Mouse (Mus musculus) heart, adult 2 months (tissue): ENCODE results near the gene 4930518I15Rik. TPM values are rescaled to one million over a fixed set of nuclear protein-coding genes. Genes with fewer than 3 reads are reported as not detected.

Source experiments
- DNase-seq, 2 experiments: peaks; one replicate each; pipeline ENCODE4 v3.0.0; 2021
- H3K27ac ChIP-seq: fragments of 200-600 bp; 2 replicates; pipeline ENCODE4 v1.8.1; 2022
- H3K27me3 ChIP-seq: fragments of 200-500 bp; 2 replicates; pipeline ENCODE4 v1.6.1; 2012; ENCODE audit warnings: mild to moderate bottlenecking, low read length, inconsistent platforms, mixed read lengths; ENCODE audit not compliant: control insufficient read depth, insufficient read depth
- H3K36me3 ChIP-seq: fragments of 200-500 bp; 2 replicates; pipeline ENCODE4 v1.6.1; 2012; ENCODE audit warnings: low read length, inconsistent platforms; ENCODE audit not compliant: control insufficient read depth, insufficient read depth
- H3K4me1 ChIP-seq: fragments of 200-500 bp; 2 replicates; pipeline ENCODE4 v1.6.1; 2011; ENCODE audit warnings: low read length; ENCODE audit not compliant: control insufficient read depth, insufficient read depth
- H3K4me3 ChIP-seq: fragments of 200-600 bp; 2 replicates; pipeline ENCODE4 v1.8.1; 2022
- H3K79me2 ChIP-seq: fragments of 200-500 bp; replicated peaks from 2 replicates; pipeline ENCODE4 v1.6.1; 2012; ENCODE audit warnings: mild to moderate bottlenecking, inconsistent platforms, low read length, moderate library complexity, mixed read lengths; ENCODE audit not compliant: control insufficient read depth, insufficient read depth
- H3K9ac ChIP-seq: fragments of 200-500 bp; 2 replicates; pipeline ENCODE4 v1.6.1; 2012; ENCODE audit warnings: low read depth, mild to moderate bottlenecking, control low read depth, inconsistent platforms, low read length, mixed read lengths
- CTCF ChIP-seq: fragments of 200-600 bp; IDR thresholded peaks from 2 replicates; pipeline ENCODE4 v1.8.1; 2022; ENCODE audit warnings: antibody characterized with exemption, mild to moderate bottlenecking, moderate library complexity
- EP300 ChIP-seq: fragments of 200-500 bp; IDR thresholded peaks from 2 replicates; pipeline ENCODE4 v1.6.1; 2011; ENCODE audit warnings: low read depth, low read length, control low read depth; ENCODE audit not compliant: insufficient read depth
- POLR2A ChIP-seq: fragments of 200-500 bp; IDR thresholded peaks from 2 replicates; pipeline ENCODE4 v1.6.1; 2011; ENCODE audit warnings: mild to moderate bottlenecking, low read depth, low read length, control low read depth; ENCODE audit not compliant: insufficient read depth
- WGBS: fragments of 180-500 bp; shearing (Covaris S2); methylation state at CpG from one replicate; pipeline ENCODE4 v1.1.7; 2018; 5-methylcytosine and 5-hydroxymethylcytosine counted together
- intact Hi-C: fragments of 180-260 bp; cut with DNase I; formaldehyde crosslinking; loops from one replicate; pipeline ENCODE4 v1.15.1; 2025
- polyA plus RNA-seq: library from polyadenylated mRNA; depleted of rRNA; stranded (reverse); fragments of >200 nt; gene quantifications from 2 replicates; pipeline ENCODE4 v1.2.3, GENCODE M21; 2012
- total RNA-seq, 2 experiments: library from RNA; stranded (reverse); gene quantifications; 2 replicates each; pipeline ENCODE4 v1.2.3; 2021

Gene 4930518I15Rik
- total and polyA plus RNA-seq, 3 experiments, result 0.55 to 0.84 (median 0.59) TPM

DNA sequence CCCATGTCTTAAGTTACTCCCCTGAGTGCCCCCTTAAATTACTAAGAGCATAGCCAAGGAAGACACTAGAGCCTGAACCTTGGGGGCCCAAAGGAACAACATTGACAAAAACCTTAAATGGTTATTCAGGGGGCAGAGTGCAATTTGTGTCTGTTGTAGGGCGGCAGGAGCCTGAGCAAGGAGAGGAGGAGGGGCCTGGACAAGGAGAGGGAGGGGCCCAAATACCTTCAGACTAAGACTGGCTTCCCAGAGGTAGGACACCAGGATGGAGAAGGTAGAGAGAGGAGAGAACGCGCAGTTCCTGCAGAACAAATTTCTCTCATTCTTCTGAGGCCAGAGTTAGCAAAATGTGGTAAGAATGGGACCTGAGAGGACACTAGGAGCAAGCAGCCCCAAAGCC, 42.3 kb downstream of the 4930518I15Rik start:
- intact Hi-C loops, result no loop called here
- H3K4me1 ChIP-seq, result no peaks in the 10 kb centered on the region
- no peak overlapping the region for H3K27ac ChIP-seq
- TF ChIP-seq CTCF (no peak), POLR2A (no peak), EP300 (no peak)
- 87% methylated on average over 3 of the region's 3 CpGs for whole genome bisulfite sequencing
- H3K9ac ChIP-seq, result no peak overlapping the region
- no peak for DNase-seq
- no peaks in the 10 kb centered on the region for H3K27me3 ChIP-seq
- no peaks in the 10 kb centered on the region for H3K36me3 ChIP-seq
- no peaks in the 10 kb centered on the region for H3K79me2 ChIP-seq
- H3K4me3 ChIP-seq, result no peak overlapping the region

DNA sequence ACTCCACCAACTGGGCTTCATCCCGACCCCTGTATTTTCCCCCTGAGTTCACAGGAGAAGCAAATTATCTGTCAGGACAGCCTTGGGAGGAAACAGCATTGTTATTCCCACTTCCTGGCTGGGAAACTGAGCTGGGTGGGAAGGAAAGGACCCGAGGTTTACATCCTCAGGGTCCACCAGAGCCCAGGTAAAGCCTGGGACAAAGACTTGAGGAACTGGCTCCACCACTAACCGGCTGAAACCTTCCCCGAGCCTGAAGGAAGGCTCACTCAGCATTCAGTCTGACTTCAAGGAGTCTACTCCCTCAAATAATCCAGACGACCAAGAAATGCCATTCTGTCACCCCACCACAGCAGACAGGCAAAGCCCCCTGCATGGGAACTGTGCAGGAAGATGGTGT, 42.9 kb downstream of the 4930518I15Rik start:
- Histone ChIP-seq H3K27me3 (no peaks in the 10 kb centered on the region), H3K27ac (no peak overlapping the region), H3K4me3 (no peak overlapping the region), H3K9ac (no peak overlapping the region), H3K79me2 (no peaks in the 10 kb centered on the region), H3K4me1 (no peaks in the 10 kb centered on the region), H3K36me3 (no peaks in the 10 kb centered on the region)
- TF ChIP-seq POLR2A, result no peak
- TF ChIP-seq CTCF, result no peak
- DNase-seq, result no peak
- 38% methylated on average over 5 of the region's 5 CpGs for WGBS
- intact Hi-C loops, result no loop called here

DNA sequence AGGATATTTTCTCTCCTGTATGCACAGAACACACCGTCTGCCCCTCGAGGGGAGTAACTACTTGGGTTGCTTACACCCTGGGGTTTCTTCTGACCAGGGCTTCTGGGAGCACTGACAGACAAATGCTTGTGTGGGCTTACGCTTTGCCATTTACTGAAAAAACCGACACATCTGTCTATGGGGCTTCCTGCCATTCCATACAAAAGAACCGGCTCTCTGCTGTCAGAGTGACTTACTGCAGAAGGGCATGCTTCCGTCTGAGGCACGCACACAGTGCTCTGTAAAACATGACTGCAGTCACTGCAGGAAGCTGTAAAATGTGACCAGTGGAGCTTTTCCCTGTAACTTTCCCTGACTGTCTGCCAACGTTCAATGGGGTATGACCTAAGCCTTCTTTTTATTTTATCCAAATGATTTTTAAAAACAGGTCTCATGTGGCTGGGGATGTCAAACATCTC, 43.4 kb downstream of the 4930518I15Rik start:
- DNase-seq, result no peak
- Histone ChIP-seq H3K79me2 (no peaks in the 10 kb centered on the region), H3K4me1 (no peaks in the 10 kb centered on the region), H3K27me3 (no peaks in the 10 kb centered on the region), H3K36me3 (no peaks in the 10 kb centered on the region), H3K27ac (no peak overlapping the region), H3K9ac (no peak overlapping the region), H3K4me3 (no peak overlapping the region)
- intact Hi-C loops, result no loop called here
- TF ChIP-seq POLR2A (no peak), EP300 (no peak), CTCF (no peak)
- WGBS, result 26% methylated on average over 8 of the region's 8 CpGs

DNA sequence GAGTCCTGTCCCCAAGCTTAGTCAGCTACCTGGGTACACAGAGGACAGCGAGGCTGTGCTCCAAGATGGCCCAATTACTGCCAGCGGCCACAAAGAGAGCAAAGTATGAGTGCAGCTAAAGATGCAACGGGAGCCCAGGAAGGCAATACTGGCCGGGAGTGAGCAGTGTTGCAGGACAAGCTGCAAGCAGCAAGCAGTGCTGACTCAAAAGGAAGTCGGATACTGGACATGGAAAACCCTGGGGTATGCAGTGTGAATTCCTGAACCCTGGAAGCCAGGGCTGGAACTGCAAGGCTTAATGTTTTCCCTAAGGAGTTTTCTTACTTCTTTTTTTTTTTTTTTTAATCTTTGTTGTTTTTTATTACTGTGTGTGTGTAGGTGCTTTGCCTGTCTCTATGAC, 46.2 kb downstream of the 4930518I15Rik start:
- no peaks in the 10 kb centered on the region for H3K27me3 ChIP-seq
- no peaks in the 10 kb centered on the region for H3K79me2 ChIP-seq
- WGBS, result 47% methylated on average over 5 of the region's 5 CpGs
- DNase-seq, result no peak
- intact Hi-C loops, result no loop called here
- no peak overlapping the region for H3K4me3 ChIP-seq
- no peaks in the 10 kb centered on the region for H3K36me3 ChIP-seq
- no peak overlapping the region for H3K27ac ChIP-seq
- H3K9ac ChIP-seq, result no peak overlapping the region
- H3K4me1 ChIP-seq, result no peaks in the 10 kb centered on the region
- no peak for TF ChIP-seq CTCF
- no peak for TF ChIP-seq POLR2A
- no peak for TF ChIP-seq EP300

DNA sequence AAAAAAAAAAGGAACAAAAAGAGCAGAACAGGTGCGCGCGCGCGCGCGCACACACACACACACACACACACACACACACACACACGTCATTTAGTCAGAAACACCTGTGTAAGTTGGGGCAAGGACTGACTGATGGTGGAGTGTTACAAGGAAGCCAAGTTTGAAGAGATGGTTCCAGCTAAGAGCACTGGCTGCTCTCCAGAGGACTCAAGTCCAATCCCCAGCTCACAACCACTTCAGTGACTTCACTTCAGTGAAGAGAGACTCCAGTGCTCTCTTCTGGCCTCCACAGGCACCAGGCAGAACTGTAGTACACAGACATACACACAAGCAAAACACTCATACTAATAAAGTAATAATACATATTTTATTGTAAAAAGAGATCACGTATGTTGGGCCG, 47.0 kb downstream of the 4930518I15Rik start:
- no peak for DNase-seq
- no peak overlapping the region for H3K4me3 ChIP-seq
- TF ChIP-seq POLR2A (no peak), CTCF (no peak), EP300 (no peak)
- no peaks in the 10 kb centered on the region for H3K4me1 ChIP-seq
- H3K36me3 ChIP-seq, result no peaks in the 10 kb centered on the region
- no peaks in the 10 kb centered on the region for H3K27me3 ChIP-seq
- intact Hi-C loops, result no loop called here
- H3K27ac ChIP-seq, result no peak overlapping the region
- WGBS, result 97% methylated on average over 10 of the region's 10 CpGs
- no peaks in the 10 kb centered on the region for H3K79me2 ChIP-seq
- H3K9ac ChIP-seq, result no peak overlapping the region

DNA sequence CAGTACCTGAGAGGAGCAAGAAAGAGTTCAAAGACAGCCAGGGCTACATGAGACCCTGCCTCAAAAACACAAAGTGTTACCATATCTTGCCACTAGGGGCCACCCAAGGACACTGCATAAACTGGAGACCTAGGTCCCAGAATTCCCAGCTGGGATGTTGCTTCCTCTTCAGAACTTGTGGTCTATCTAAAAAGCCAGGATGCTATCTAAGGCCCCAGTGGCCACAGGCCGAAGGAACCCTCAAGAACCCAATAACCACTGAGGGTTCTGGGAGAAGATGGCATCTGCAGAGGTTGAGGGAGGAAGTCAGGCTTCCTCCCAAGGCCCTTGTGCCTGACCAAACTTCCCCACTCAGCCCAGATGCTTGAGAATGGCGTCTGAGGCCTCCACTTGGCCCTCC, 48.2 kb downstream of the 4930518I15Rik start:
- WGBS, result 18% methylated on average over 2 of the region's 2 CpGs
- TF ChIP-seq EP300 (peak; percentile 58; the same call in 1 of the 2 replicates), CTCF (peak; percentile 98), POLR2A (no peak)

More for the DNA sequence above, 48.2 kb downstream of the 4930518I15Rik start:
- Histone ChIP-seq H3K27ac (no peak overlapping the region), H3K36me3 (no peaks in the 10 kb centered on the region), H3K27me3 (no peaks in the 10 kb centered on the region), H3K9ac (no peak overlapping the region), H3K4me3 (no peak overlapping the region), H3K79me2 (no peaks in the 10 kb centered on the region), H3K4me1 (no peaks in the 10 kb centered on the region)
- peak; percentile 58 to 73 for DNase-seq
- intact Hi-C loops, result loop anchor here (2.0 to 5.0 kb wide), 3 partner anchors 53 to 285 kb away; partner anchors contain the start of gene Rab5if
